Mouse (Mus musculus) midbrain, embryonic 11.5 days (tissue): ENCODE measurements around the gene Rilp. TPM values are rescaled to one million over a fixed set of nuclear protein-coding genes. Genes with fewer than 3 reads are reported as not detected.

Experiments
- ATAC-seq: fragments of 200-750 bp; cut with Nextera tagmentation; 2 replicates; pipeline ENCODE4 v1.8.0; 2017; ENCODE audit warnings: moderate TSS enrichment, moderate library complexity; ENCODE audit not compliant: low FRiP score
- DNase-seq: peaks from one replicate; pipeline ENCODE4 v3.0.0; 2015; ENCODE audit warnings: low spot score; ENCODE audit errors: missing footprints
- H3K27ac ChIP-seq: fragments of 300-500 bp; sonication (generic); 2 replicates; pipeline ENCODE4 v1.5.1; 2014; ENCODE audit warnings: low read depth, low read length
- H3K27me3 ChIP-seq: fragments of 300-500 bp; sonication (generic); 2 replicates; pipeline ENCODE4 v1.6.1; 2014; ENCODE audit warnings: mild to moderate bottlenecking, low read length, moderate library complexity, mixed read lengths; ENCODE audit not compliant: control insufficient read depth, insufficient read depth
- H3K36me3 ChIP-seq: fragments of 300-500 bp; sonication (generic); 2 replicates; pipeline ENCODE4 v1.6.1; 2014; ENCODE audit warnings: mild to moderate bottlenecking, low read length, moderate library complexity, mixed read lengths; ENCODE audit not compliant: control insufficient read depth, insufficient read depth
- H3K4me1 ChIP-seq: fragments of 300-500 bp; sonication (generic); 2 replicates; pipeline ENCODE4 v1.6.1; 2014; ENCODE audit warnings: low read length; ENCODE audit not compliant: control insufficient read depth, insufficient read depth
- H3K4me2 ChIP-seq: fragments of 300-500 bp; sonication (generic); 2 replicates; pipeline ENCODE4 v1.6.1; 2014; ENCODE audit warnings: mild to moderate bottlenecking, moderate library complexity
- H3K4me3 ChIP-seq: fragments of 300-500 bp; sonication (generic); 2 replicates; pipeline ENCODE4 v1.5.1; 2014; ENCODE audit warnings: low read depth, low read length
- H3K9ac ChIP-seq: fragments of 300-500 bp; sonication (generic); 2 replicates; pipeline ENCODE4 v1.6.1; 2014; ENCODE audit warnings: low read length
- H3K9me3 ChIP-seq: fragments of 300-500 bp; sonication (generic); 2 replicates; pipeline ENCODE4 v1.6.1; 2016; ENCODE audit warnings: low read length; ENCODE audit not compliant: control insufficient read depth
- WGBS: fragments of 180-500 bp; shearing (Covaris S2); extraction: QIAGEN DNeasy Blood & Tissue Kit; methylation state at CpG from one replicate; pipeline ENCODE4 v1.1.7; 2014; 5-methylcytosine and 5-hydroxymethylcytosine counted together
- microRNA counts: library from miRNA; unstranded; fragments of <30 nt; microRNA quantifications from one replicate; lab custom pipeline; 2015
- microRNA-seq: library from miRNA; unstranded; fragments of <30 nt; microRNA quantifications from one replicate; pipeline ENCODE4, GENCODE M21; 2017
- polyA plus RNA-seq: library from polyadenylated mRNA; unstranded; fragments of >200 nt; fragmentation: Nextera tagmentation; extraction: Ambion mirVana; gene quantifications from 2 replicates; pipeline ENCODE4 v1.2.1, GENCODE M21; 2014

The Rilp gene
- polyA plus RNA-seq, 1 experiment from 2014 or later, result 0.53 TPM

GRCm38 (mm10) chr11:75560530-75561409 lies 50.9 kb downstream of the Rilp start:
- WGBS, result 82% methylated on average over 14 of the region's 14 CpGs

GRCm38 (mm10) chr11:75561410-75561791 lies 51.5 kb downstream of the Rilp start:
- ATAC-seq, result no peak
- DNase-seq, result no peak
- no peaks in the 10 kb centered on the region for H3K27me3 ChIP-seq
- H3K9ac ChIP-seq, result no peak overlapping the region
- no peaks in the 10 kb centered on the region for H3K4me1 ChIP-seq
- H3K4me2 ChIP-seq, result no peak overlapping the region
- 80% methylated on average over 5 of the region's 5 CpGs for WGBS
- no peaks in the 10 kb centered on the region for H3K36me3 ChIP-seq
- no peak overlapping the region for H3K27ac ChIP-seq
- H3K9me3 ChIP-seq, result no peaks in the 10 kb centered on the region
- no peak overlapping the region for H3K4me3 ChIP-seq

More at GRCm38 (mm10) chr11:75560530-75561409, 50.9 kb downstream of the Rilp start:
- Histone ChIP-seq H3K4me2 (no peak overlapping the region), H3K9ac (no peak overlapping the region), H3K4me1 (no peaks in the 10 kb centered on the region), H3K36me3 (no peaks in the 10 kb centered on the region), H3K27ac (no peak overlapping the region), H3K9me3 (no peaks in the 10 kb centered on the region), H3K4me3 (no peak overlapping the region), H3K27me3 (no peaks in the 10 kb centered on the region)
- ATAC-seq (no peak), DNase-seq (no peak)

MicroRNAs within 50 kb of the gene (microRNA counts, 519-probe panel; counts per million panel counts)
- microRNA mmu-miR-22 (lab: Ali Mortazavi, UCI), result 5,703 counts per million, percentile 76 among the panel's probes with 10 or more counts

Small RNA genes within 50 kb of the gene (microRNA-seq; reads per million reads assigned to microRNA genes)
- gene Mir22, result 6,729 reads per million, percentile 93 among the genes with 10 or more reads in this experiment
- gene Mir3971, result not detected

Other genes with a start within 250 kb of the Rilp start
- gene Rpa1, start 161.8 kb upstream of the Rilp start, polyA plus RNA-seq, result 124 and 126 TPM in 2 replicates
- 11.6 and 13.1 TPM in 2 replicates for gene Smyd4, start 161.7 kb upstream of the Rilp start, polyA plus RNA-seq
- gene Serpinf1, start 87.4 kb upstream of the Rilp start, polyA plus RNA-seq, result 56.2 and 58.2 TPM in 2 replicates
- gene Serpinf2, start 70.5 kb upstream of the Rilp start, polyA plus RNA-seq, result not detected in 2 replicates
- 2.8 and 3.9 TPM in 2 replicates for gene Wdr81, start 55.4 kb upstream of the Rilp start, polyA plus RNA-seq
- gene Tlcd2, start 48.4 kb upstream of the Rilp start, polyA plus RNA-seq, result 7.6 and 8.9 TPM in 2 replicates
- gene Prpf8, start 23.3 kb upstream of the Rilp start, polyA plus RNA-seq, result 94.9 and 100.0 TPM in 2 replicates
- gene Scarf1, start 3.4 kb downstream of the Rilp start, polyA plus RNA-seq, result 2.9 and 3.4 TPM in 2 replicates
- 3.3 and 3.7 TPM in 2 replicates for gene Slc43a2, start 21.6 kb downstream of the Rilp start, polyA plus RNA-seq
- 87.9 and 90.7 TPM in 2 replicates for gene Pitpna, start 78.0 kb downstream of the Rilp start, polyA plus RNA-seq
- gene Inpp5k, start 120.9 kb downstream of the Rilp start, polyA plus RNA-seq, result 23.7 and 25.6 TPM in 2 replicates
- gene Myo1c, start 140.4 kb downstream of the Rilp start, polyA plus RNA-seq, result 9.8 and 10.2 TPM in 2 replicates
- gene Crk, start 169.2 kb downstream of the Rilp start, polyA plus RNA-seq, result 128 and 130 TPM in 2 replicates
- gene Ywhae, start 222.8 kb downstream of the Rilp start, polyA plus RNA-seq, result 1,665 and 1,827 TPM in 2 replicates